Mouse (Mus musculus) MEL (cell line): Measurements from ENCODE around the gene Aven. TPM values are rescaled to one million over a fixed set of nuclear protein-coding genes. Genes with fewer than 3 reads are reported as not detected.
A peak's percentile ranks its signal among the peaks of the same experiment; 100 is the strongest.

Experiments
- DNase-seq: peaks from one replicate; pipeline ENCODE4 v3.0.0; 2011; ENCODE audit warnings: low read depth, low spot score
- H3K27ac ChIP-seq: 2 replicates; pipeline ENCODE4 v1.5.1; 2012; ENCODE audit warnings: low read depth, mild to moderate bottlenecking, control low read depth, low read length, moderate library complexity; ENCODE audit not compliant: control insufficient read depth
- H3K27me3 ChIP-seq, 2 experiments: fragments of 150-350 bp in 1 of 2; sonication (generic) in 1 of 2; 2 replicates each; pipeline ENCODE4 v1.6.1; 2012; ENCODE audit warnings: low read length in 2 of 2, mild to moderate bottlenecking in 2 of 2, improper control_type of control experiment in 1 of 2, moderate library complexity in 1 of 2; ENCODE audit not compliant: insufficient read depth in 2 of 2, control insufficient read depth in 1 of 2
- H3K36me3 ChIP-seq, 2 experiments: 2 replicates each; pipeline ENCODE4 v1.6.1; 2012 to 2014; ENCODE audit warnings: low read length in 2 of 2, improper control_type of control experiment in 1 of 2, inconsistent platforms in 1 of 2, mild to moderate bottlenecking in 1 of 2; ENCODE audit not compliant: insufficient read depth in 2 of 2, control insufficient read depth in 1 of 2
- H3K4me1 ChIP-seq, 2 experiments: fragments of 150-350 bp in 1 of 2; sonication (generic) in 1 of 2; 2 replicates each; pipeline ENCODE4 v1.6.1; 2012; ENCODE audit warnings: low read length in 2 of 2, improper control_type of control experiment in 1 of 2, mild to moderate bottlenecking in 1 of 2; ENCODE audit not compliant: insufficient read depth in 2 of 2, control insufficient read depth in 1 of 2
- H3K4me3 ChIP-seq, 2 experiments: fragments of 150-350 bp in 1 of 2; sonication (generic) in 1 of 2; 2 replicates each; pipeline ENCODE4 v1.5.1; 2012; ENCODE audit warnings: low read depth in 2 of 2, low read length in 2 of 2, mild to moderate bottlenecking in 2 of 2, moderate library complexity in 2 of 2, control low read depth in 1 of 2, improper control_type of control experiment in 1 of 2; ENCODE audit not compliant: control insufficient read depth in 1 of 2, insufficient read depth in 1 of 2
- H3K79me2 ChIP-seq: 2 replicates; pipeline ENCODE4 v1.6.1; 2012; ENCODE audit warnings: mild to moderate bottlenecking, low read length, moderate library complexity; ENCODE audit not compliant: control insufficient read depth, poor library complexity, insufficient read depth
- H3K9ac ChIP-seq: 2 replicates; pipeline ENCODE4 v1.6.1; 2012; ENCODE audit warnings: low read depth, mild to moderate bottlenecking, control low read depth, low read length, moderate library complexity; ENCODE audit not compliant: control insufficient read depth, poor library complexity, severe bottlenecking
- H3K9me3 ChIP-seq: fragments of 150-350 bp; sonication (generic); replicated peaks from 2 replicates; pipeline ENCODE4 v1.6.1; 2012; ENCODE audit warnings: mild to moderate bottlenecking, low read length, improper control_type of control experiment, moderate library complexity; ENCODE audit not compliant: insufficient read depth
- CHD1 ChIP-seq: IDR thresholded peaks from 2 replicates; pipeline ENCODE4 v1.6.1; 2012; ENCODE audit warnings: low read depth, mild to moderate bottlenecking, inconsistent platforms, low read length, improper control_type of control experiment
- CTCF ChIP-seq, 3 experiments: IDR thresholded peaks in 2 of 3; conservative IDR thresholded peaks in 1 of 3; 2 replicates each; pipeline ENCODE4 v1.5.1; 2011 to 2012; ENCODE audit warnings: low read length in 3 of 3, low read depth in 2 of 3, mild to moderate bottlenecking in 2 of 3, improper control_type of control experiment in 1 of 3, inconsistent platforms in 1 of 3, mixed read lengths in 1 of 3, moderate library complexity in 1 of 3; ENCODE audit not compliant: control insufficient read depth in 1 of 3, insufficient read depth in 1 of 3, poor library complexity in 1 of 3, severe bottlenecking in 1 of 3
- GABPA ChIP-seq: IDR thresholded peaks from 2 replicates; pipeline ENCODE4 v1.6.1; 2012; ENCODE audit warnings: low read depth, mild to moderate bottlenecking, inconsistent platforms, low read length, improper control_type of control experiment, moderate library complexity
- GATA1 ChIP-seq: IDR thresholded peaks from 2 replicates; pipeline ENCODE4 v1.6.1; 2011; ENCODE audit warnings: low read depth, low read length, improper control_type of control experiment
- JUND ChIP-seq: IDR thresholded peaks from 2 replicates; pipeline ENCODE4 v1.6.1; 2011; ENCODE audit warnings: low read depth, mild to moderate bottlenecking, improper control_type of control experiment, low read length
- MAFK ChIP-seq: IDR thresholded peaks from 2 replicates; pipeline ENCODE4 v1.6.1; 2011; ENCODE audit warnings: low read depth, mild to moderate bottlenecking, low read length, improper control_type of control experiment, borderline replicate concordance
- MAX ChIP-seq: IDR thresholded peaks from 2 replicates; pipeline ENCODE4 v1.6.1; 2011; ENCODE audit warnings: low read length, improper control_type of control experiment
- MEF2A ChIP-seq: IDR thresholded peaks from 2 replicates; pipeline ENCODE4 v1.6.1; 2014; ENCODE audit warnings: low read depth, mild to moderate bottlenecking, inconsistent platforms, low read length, improper control_type of control experiment; ENCODE audit not compliant: poor library complexity, insufficient replicate concordance, severe bottlenecking; ENCODE audit errors: extremely low read depth
- MYB ChIP-seq: IDR thresholded peaks from 2 replicates; pipeline ENCODE4 v1.6.1; 2011; ENCODE audit warnings: mild to moderate bottlenecking, low read depth, low read length, improper control_type of control experiment
- RAD21 ChIP-seq: IDR thresholded peaks from 2 replicates; pipeline ENCODE4 v1.6.1; 2011; ENCODE audit warnings: mild to moderate bottlenecking, low read depth, low read length, improper control_type of control experiment
- RCOR1 ChIP-seq: IDR thresholded peaks from 2 replicates; pipeline ENCODE4 v1.6.1; 2012; ENCODE audit warnings: low read depth, mild to moderate bottlenecking, inconsistent platforms, low read length, improper control_type of control experiment
- SMC3 ChIP-seq: IDR thresholded peaks from 2 replicates; pipeline ENCODE4 v1.6.1; 2011; ENCODE audit warnings: low read depth, low read length, improper control_type of control experiment
- UBTF ChIP-seq: IDR thresholded peaks from 2 replicates; pipeline ENCODE4 v1.6.1; 2012; ENCODE audit warnings: low read depth, mild to moderate bottlenecking, inconsistent platforms, low read length, improper control_type of control experiment, moderate library complexity, borderline replicate concordance; ENCODE audit not compliant: insufficient read depth
- USF2 ChIP-seq, 2 experiments: IDR thresholded peaks; 2 replicates each; pipeline ENCODE4 v1.6.1; 2011 to 2012; ENCODE audit warnings: improper control_type of control experiment in 2 of 2, low read length in 2 of 2, borderline replicate concordance in 1 of 2, inconsistent platforms in 1 of 2, low read depth in 1 of 2, mild to moderate bottlenecking in 1 of 2; ENCODE audit not compliant: insufficient read depth in 1 of 2
- ZMIZ1 ChIP-seq: IDR thresholded peaks from 2 replicates; pipeline ENCODE4 v1.6.1; 2012; ENCODE audit warnings: low read depth, mild to moderate bottlenecking, inconsistent platforms, low read length, improper control_type of control experiment, moderate library complexity
- polyA plus RNA-seq, 2 experiments: library from polyadenylated mRNA; stranded (reverse) in 1 of 2; unstranded in 1 of 2; fragments of >175 nt in 1 of 2; fragments of >200 nt in 1 of 2; gene quantifications; 2 replicates each; pipeline versions ENCODE4 v1.2.1 to v1.2.4; 2012; ENCODE audit warnings: low replicate concordance in 2 of 2, low read depth in 1 of 2; ENCODE audit not compliant: insufficient read length in 2 of 2, insufficient read depth in 1 of 2, missing spikeins in 1 of 2
- total RNA-seq: library from RNA; depleted of rRNA; stranded (reverse); fragments of 300-350 nt; gene quantifications from 2 replicates; pipeline ENCODE4 v1.2.3, GENCODE M21; 2012

Gene Aven
- total and polyA plus RNA-seq, 3 experiments: 33.4 to 72.8 (median 50.3) TPM

DNA sequence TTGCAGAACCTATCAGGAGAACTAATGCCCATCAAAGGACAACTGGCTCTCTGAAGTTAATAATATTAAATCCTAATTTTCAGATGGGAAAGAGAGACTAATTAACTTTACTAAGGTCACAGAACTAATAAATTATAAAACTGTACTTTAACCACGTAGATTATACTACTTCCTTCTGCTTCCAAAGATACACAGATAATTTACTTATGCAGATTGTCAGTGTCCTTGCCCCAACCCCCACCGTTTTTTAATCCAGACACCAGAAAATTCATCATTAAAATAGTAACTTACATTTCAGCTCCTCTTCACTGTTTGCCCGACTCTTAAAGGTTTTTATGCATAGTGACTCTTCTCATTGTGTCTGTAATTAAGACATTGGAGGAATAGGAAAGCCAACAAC is 103.0 kb downstream of the Aven start (continued):
- TF ChIP-seq GABPA: no peak
- TF ChIP-seq RCOR1: peak; percentile 38; the same call in 1 of the 2 replicates
- no peak for TF ChIP-seq USF2 (IDR thresholded peaks at IDR 0.05; ENCODE audit: borderline replicate concordance in 1 of 2, insufficient read depth in 1 of 2, low read depth in 1 of 2, low read length in 2 of 2)
- no peak for TF ChIP-seq SMC3
- TF ChIP-seq UBTF: no peak
- no peak for TF ChIP-seq MYB

DNA sequence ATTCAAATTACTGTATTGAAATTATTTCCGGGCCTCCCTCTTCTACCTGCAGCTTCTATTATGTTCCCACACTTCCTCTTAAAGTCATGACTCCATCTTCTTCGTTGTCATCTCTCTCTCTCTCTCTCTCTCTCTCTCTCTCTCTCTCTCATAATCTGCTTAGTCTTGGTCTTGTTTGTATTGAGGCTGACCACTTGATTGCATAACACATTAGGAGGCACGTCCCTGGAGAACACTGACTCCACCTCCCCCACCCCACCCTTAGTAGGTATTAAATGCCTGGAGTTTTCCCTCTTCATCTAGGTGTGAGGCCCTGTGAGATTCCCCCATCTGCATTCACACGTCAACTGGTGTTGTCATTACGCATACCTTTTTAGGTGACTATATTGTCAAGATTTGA is 103.7 kb downstream of the Aven start:
- no peaks in the 10 kb centered on the region for H3K9me3 ChIP-seq
- DNase-seq: no peak
- TF ChIP-seq RCOR1: no peak

GRCm38 (mm10) chr2:112597064-112597463 is 104.3 kb downstream of the Aven start:
- Histone ChIP-seq H3K4me3 (no peak overlapping the region), H3K36me3 (peaks cover 0 to 15% of the 10 kb centered on the region in 2 experiments; a peak in 2 of 4 replicates), H3K27ac (no peak overlapping the region), H3K9me3 (no peaks in the 10 kb centered on the region), H3K9ac (no peak overlapping the region), H3K4me1 (peaks cover 7 to 8% of the 10 kb centered on the region in 2 experiments; a peak in 3 of 4 replicates), H3K79me2 (no peaks in the 10 kb centered on the region), H3K27me3 (no peaks in the 10 kb centered on the region)
- no peak for DNase-seq
- TF ChIP-seq ZMIZ1: no peak
- no peak for TF ChIP-seq JUND

More for the DNA sequence above, 103.7 kb downstream of the Aven start:
- Histone ChIP-seq H3K4me1 (peaks cover 7 to 8% of the 10 kb centered on the region in 2 experiments; a peak in 3 of 4 replicates), H3K4me3 (no peak overlapping the region), H3K27ac (no peak overlapping the region), H3K36me3 (peaks cover 0 to 15% of the 10 kb centered on the region in 2 experiments; a peak in 2 of 4 replicates), H3K27me3 (no peaks in the 10 kb centered on the region), H3K79me2 (no peaks in the 10 kb centered on the region), H3K9ac (no peak overlapping the region)

GRCm38 (mm10) chr2:112600222-112600621 is 107.5 kb downstream of the Aven start:
- H3K4me3 ChIP-seq: no peak overlapping the region
- TF ChIP-seq MEF2A: no peak
- TF ChIP-seq UBTF: no peak
- TF ChIP-seq RAD21: no peak
- no peak for TF ChIP-seq CHD1
- TF ChIP-seq GABPA: no peak
- no peak for TF ChIP-seq CTCF (IDR thresholded peaks at IDR 0.05 in 2 of 3, conservative IDR thresholded peaks at IDR 0.05 in 1 of 3; ENCODE audit: control insufficient read depth in 1 of 3, insufficient read depth in 1 of 3, low read depth in 2 of 3, low read length in 3 of 3, poor library complexity in 1 of 3, severe bottlenecking in 1 of 3)
- TF ChIP-seq GATA1: no peak
- no peak for TF ChIP-seq MAFK
- TF ChIP-seq MAX: no peak
- TF ChIP-seq USF2 (IDR thresholded peaks at IDR 0.05; ENCODE audit: borderline replicate concordance in 1 of 2, insufficient read depth in 1 of 2, low read depth in 1 of 2, low read length in 2 of 2): no peak
- H3K27me3 ChIP-seq: no peaks in the 10 kb centered on the region
- H3K36me3 ChIP-seq: peaks cover 0 to 9% of the 10 kb centered on the region in 2 experiments; a peak in 2 of 4 replicates
- peaks cover 0 to 7% of the 10 kb centered on the region in 2 experiments; a peak in 3 of 4 replicates for H3K4me1 ChIP-seq
- no peaks in the 10 kb centered on the region for H3K79me2 ChIP-seq
- H3K9ac ChIP-seq: no peak overlapping the region
- no peak overlapping the region for H3K27ac ChIP-seq
- DNase-seq: no peak
- H3K9me3 ChIP-seq: no peaks in the 10 kb centered on the region
